Mouse (Mus musculus): ENCODE measurements around the gene Fxyd3. TPM values are rescaled to one million over a fixed set of nuclear protein-coding genes. Genes with fewer than 3 reads are reported as not detected.
A peak's percentile ranks its signal among the peaks of the same experiment; 100 is the strongest.

The Fxyd3 gene
- polyA plus RNA-seq, 1 experiment from 2014 or later = 2.0 TPM

DNA sequence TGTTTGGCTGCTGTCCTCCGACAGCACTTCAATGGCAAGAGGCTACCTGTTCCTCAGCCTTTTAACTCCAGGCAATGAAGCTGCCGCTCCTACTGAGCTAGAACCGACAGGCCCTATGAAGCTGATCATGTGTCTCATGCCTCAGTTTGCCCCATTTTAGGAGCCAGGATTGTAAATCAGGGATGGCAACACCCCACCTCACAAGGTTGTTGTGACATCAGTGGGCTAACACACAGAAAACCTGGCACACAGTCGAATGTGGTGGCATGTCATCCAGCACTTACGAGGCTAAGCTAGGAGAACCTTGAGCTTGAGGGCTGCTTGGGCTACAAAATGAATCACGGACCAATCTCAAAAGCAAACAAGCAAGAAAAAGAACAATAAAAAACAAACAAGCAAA is 18.3 kb downstream of the Fxyd3 start:
- 79% methylated on average over 6 of the region's 6 CpGs for WGBS

DNA sequence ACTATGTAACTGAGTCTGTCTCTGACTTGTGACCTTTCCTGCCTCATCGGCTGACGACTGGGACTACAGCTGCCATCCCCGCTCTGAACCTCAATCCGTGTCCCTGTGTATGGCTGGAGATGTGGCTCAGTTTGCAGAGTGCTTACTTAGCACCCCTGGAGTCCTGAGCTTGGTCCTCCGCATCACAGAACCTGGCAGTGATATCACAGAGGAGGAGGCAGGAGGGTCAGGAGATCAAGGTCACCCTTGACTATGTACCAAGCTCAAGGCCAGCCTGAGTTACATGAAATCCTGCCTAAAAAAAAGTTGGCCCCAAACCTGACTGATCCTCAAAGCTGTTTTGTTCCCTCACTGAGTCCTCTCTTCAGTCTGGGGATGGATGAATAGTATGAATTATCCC is 18.8 kb downstream of the Fxyd3 start:
- Histone ChIP-seq H3K4me3 (no peak overlapping the region), H3K9me3 (no peaks in the 10 kb centered on the region), H3K4me1 (peaks cover 39% of the 10 kb centered on the region), H3K27ac (0 out of 2 replicates have a peak overlapping the region, but pooled peaks have one; percentile 0), H3K36me3 (no peaks in the 10 kb centered on the region), H3K27me3 (ENCODE audit: insufficient read depth, poor library complexity, severe bottlenecking) (peaks cover 20% of the 10 kb centered on the region)
- 74% methylated on average over 5 of the region's 5 CpGs for WGBS
- DNase-seq (ENCODE audit: low spot score) = no peak

More for the DNA sequence above, 18.3 kb downstream of the Fxyd3 start:
- Histone ChIP-seq H3K9me3 (no peaks in the 10 kb centered on the region), H3K27me3 (ENCODE audit: insufficient read depth, poor library complexity, severe bottlenecking) (peaks cover 16% of the 10 kb centered on the region), H3K36me3 (no peaks in the 10 kb centered on the region), H3K4me3 (no peak overlapping the region), H3K4me1 (peaks cover 34% of the 10 kb centered on the region), H3K27ac (no peak overlapping the region)
- DNase-seq (ENCODE audit: low spot score) = no peak

DNA sequence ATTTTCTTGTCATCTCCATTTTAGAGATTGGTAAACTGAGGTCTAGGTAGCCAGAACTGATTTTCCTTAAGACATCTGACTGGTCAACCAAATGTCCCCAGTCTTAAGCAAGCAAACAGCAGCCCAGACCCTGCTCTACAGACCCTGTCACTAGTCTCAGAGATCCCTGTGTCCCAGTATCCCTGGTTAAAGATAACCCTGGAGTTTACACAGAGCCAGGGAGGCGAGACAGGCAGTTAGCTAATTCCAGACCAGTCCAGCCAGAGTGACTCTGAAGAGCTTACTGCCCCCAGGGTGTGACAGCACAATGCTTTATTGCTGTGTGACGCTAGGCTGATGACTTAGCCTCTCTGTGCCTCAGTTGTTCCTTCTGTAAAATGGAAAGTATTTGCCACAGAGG is 19.4 kb downstream of the Fxyd3 start, which contains the start of gene Fxyd1:
Gene Fxyd1, minus strand, starts transcription at position 129 of the 400 bp plus-strand sequence.
- Histone ChIP-seq H3K9me3 (no peaks in the 10 kb centered on the region), H3K36me3 (no peaks in the 10 kb centered on the region), H3K4me1 (peaks cover 46% of the 10 kb centered on the region), H3K27ac (peak within 1 kb of the TSS; percentile 90), H3K27me3 (ENCODE audit: insufficient read depth, poor library complexity, severe bottlenecking) (peaks cover 27% of the 10 kb centered on the region), H3K4me3 (no peak within 1 kb of the TSS)
- no peak for DNase-seq (ENCODE audit: low spot score)
- 66% methylated on average over 2 of the region's 2 CpGs for WGBS

DNA sequence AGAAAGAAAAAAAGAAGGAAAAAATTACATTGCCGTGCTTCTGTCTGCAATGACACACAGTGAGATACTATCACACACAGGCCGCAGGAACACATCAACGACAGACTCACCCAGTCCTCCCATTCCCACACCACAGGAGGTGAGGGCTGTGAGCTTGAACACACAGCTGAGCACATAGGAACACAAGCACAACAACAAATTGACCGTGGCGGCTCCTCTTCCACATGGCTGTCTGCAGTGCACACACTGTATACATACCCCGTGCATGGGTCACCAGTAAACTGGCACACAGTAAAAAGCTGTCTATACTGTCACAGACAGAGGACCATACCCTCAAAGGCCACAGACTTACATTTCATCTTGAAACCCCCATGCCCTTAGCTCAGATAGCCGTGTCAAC is 20.1 kb downstream of the Fxyd3 start:
- DNase-seq (ENCODE audit: low spot score) = no peak
- Histone ChIP-seq H3K27me3 (ENCODE audit: insufficient read depth, poor library complexity, severe bottlenecking) (peaks cover 33% of the 10 kb centered on the region), H3K36me3 (no peaks in the 10 kb centered on the region), H3K27ac (peak overlapping the region; percentile 90; the same call in 1 of the 2 replicates), H3K4me1 (peaks cover 52% of the 10 kb centered on the region), H3K9me3 (no peaks in the 10 kb centered on the region), H3K4me3 (no peak overlapping the region)
- WGBS = 76% methylated on average over 7 of the region's 7 CpGs

DNA sequence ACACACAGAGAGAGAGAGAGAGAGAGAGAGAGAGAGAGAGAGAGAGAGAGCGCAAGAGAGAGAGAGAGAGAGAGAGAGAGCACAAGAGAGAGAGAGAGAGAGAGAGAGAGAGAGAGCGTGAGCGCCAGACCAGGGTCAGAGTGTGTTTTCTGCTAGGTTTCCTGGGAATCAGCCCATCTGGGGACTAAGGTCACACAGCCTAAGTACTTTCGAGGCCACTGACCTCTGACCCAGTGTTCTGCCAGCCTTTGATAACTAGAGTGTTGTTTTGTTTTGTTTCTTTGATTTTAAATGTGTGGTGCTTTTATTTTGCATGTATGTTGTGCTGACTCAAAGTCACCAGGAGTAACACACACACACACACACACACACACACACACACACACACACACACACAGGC is 20.6 kb downstream of the Fxyd3 start:
- no peak for DNase-seq (ENCODE audit: low spot score)
- H3K4me3 ChIP-seq = peak overlapping the region; percentile 52; the same call in 1 of the 2 replicates
- H3K36me3 ChIP-seq = no peaks in the 10 kb centered on the region
- WGBS = 31% methylated on average over 1 of the region's 4 CpGs
- no peaks in the 10 kb centered on the region for H3K9me3 ChIP-seq
- peaks cover 39% of the 10 kb centered on the region for H3K27me3 ChIP-seq (ENCODE audit: insufficient read depth, poor library complexity, severe bottlenecking)
- H3K4me1 ChIP-seq = peaks cover 58% of the 10 kb centered on the region
- peak overlapping the region; percentile 90 for H3K27ac ChIP-seq

DNA sequence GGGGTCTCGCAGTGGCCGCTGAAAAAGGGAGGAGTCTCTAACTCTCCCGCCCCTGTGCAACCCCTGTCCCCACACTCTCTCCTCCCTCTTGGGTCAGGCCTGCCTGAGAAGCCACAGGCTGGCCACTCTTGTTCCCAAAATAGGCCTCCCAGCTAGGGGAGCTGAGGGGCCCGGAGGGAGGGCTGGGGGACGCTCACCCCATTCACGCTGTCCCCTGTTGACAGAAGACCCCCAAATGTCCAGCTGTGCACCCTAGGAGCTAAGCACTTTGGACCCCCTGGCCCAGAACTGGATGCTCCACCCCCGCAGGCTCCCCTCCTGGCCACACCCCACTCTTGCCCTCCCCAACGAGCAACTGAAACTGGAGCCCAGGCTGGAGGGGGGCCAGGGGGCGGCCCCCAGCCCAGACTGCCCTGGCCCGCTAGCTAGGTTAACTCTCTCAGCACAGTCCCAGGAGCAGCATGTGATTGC is 21.1 kb downstream of the Fxyd3 start:
- peaks cover 61% of the 10 kb centered on the region for H3K4me1 ChIP-seq
- DNase-seq (ENCODE audit: low spot score) = peak; percentile 89
- no peaks in the 10 kb centered on the region for H3K36me3 ChIP-seq
- peak overlapping the region; percentile 90 for H3K27ac ChIP-seq
- H3K27me3 ChIP-seq (ENCODE audit: insufficient read depth, poor library complexity, severe bottlenecking) = peaks cover 44% of the 10 kb centered on the region
- no peaks in the 10 kb centered on the region for H3K9me3 ChIP-seq
- WGBS = 9% methylated on average over 10 of the region's 10 CpGs
- peak overlapping the region; percentile 52 for H3K4me3 ChIP-seq

DNA sequence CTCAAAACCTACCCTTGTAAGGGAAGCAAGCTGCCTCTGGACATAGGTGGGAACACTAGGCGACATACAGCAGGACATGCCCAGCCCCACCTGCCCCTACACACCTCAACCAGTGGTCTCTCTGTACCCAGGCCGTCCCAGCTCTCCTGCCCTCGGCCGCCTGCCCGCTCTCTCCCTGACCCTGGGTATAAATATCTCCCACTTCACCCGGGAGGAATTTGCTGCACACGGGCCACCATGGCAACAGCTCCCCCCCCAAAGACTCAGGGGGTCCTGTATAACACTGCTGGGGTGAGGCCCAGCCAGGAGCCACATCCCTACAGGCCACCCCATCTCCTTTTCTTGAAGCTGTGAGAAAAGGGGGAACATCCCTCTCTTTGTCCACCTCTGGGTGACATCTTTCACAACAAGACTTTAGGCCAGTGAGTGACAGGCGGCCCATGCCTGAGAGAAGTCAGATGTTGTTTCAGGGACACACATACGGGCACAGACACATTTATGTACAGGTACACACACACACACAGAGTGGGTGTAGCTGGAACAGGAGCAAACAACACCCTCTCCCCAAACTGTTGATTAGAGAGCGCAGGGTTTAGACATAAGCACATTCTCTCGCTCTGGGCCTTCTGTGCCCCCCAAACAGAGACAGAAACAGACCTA is 21.7 kb downstream of the Fxyd3 start:
- peaks cover 50% of the 10 kb centered on the region for H3K27me3 ChIP-seq (ENCODE audit: insufficient read depth, poor library complexity, severe bottlenecking)
- H3K36me3 ChIP-seq = no peaks in the 10 kb centered on the region
- H3K4me3 ChIP-seq = peak overlapping the region; percentile 52
- H3K9me3 ChIP-seq = no peaks in the 10 kb centered on the region
- WGBS = 36% methylated on average over 11 of the region's 11 CpGs
- peaks cover 67% of the 10 kb centered on the region for H3K4me1 ChIP-seq
- peak overlapping the region; percentile 90 for H3K27ac ChIP-seq
- DNase-seq (ENCODE audit: low spot score) = no peak

DNA sequence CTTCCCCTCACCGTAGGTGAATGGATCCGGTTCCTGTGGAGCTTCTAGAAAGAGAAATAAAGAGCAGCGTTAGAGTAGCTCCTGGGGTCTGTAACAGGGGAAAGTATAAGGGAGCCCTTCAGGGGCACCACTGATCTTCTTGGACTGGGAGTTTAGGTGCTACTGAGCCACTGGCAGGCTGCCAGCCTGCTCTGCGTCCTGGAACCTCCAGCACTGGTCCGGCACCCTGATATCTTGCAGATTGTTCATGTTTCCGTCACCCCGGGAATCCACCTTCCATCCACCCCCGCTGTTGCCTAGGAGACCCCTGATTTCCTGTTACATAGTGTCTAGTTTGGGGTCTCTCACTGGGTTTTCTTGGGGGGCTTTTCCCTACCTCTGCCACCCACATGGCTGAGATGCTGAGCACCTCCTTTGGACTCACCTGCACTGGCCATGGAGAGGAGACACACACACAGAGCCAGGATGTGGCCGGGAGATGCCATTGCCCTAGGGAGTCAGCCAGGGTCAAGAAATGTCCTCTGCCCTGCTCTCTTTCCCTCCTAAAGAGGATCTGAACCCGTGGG is 22.5 kb downstream of the Fxyd3 start:
- WGBS = 23% methylated on average over 10 of the region's 10 CpGs
- Histone ChIP-seq H3K4me1 (peaks cover 63% of the 10 kb centered on the region), H3K9me3 (no peaks in the 10 kb centered on the region), H3K36me3 (no peaks in the 10 kb centered on the region), H3K27me3 (ENCODE audit: insufficient read depth, poor library complexity, severe bottlenecking) (peaks cover 58% of the 10 kb centered on the region), H3K4me3 (peak overlapping the region; percentile 52), H3K27ac (peak overlapping the region; percentile 90)
- no peak for DNase-seq (ENCODE audit: low spot score)

DNA sequence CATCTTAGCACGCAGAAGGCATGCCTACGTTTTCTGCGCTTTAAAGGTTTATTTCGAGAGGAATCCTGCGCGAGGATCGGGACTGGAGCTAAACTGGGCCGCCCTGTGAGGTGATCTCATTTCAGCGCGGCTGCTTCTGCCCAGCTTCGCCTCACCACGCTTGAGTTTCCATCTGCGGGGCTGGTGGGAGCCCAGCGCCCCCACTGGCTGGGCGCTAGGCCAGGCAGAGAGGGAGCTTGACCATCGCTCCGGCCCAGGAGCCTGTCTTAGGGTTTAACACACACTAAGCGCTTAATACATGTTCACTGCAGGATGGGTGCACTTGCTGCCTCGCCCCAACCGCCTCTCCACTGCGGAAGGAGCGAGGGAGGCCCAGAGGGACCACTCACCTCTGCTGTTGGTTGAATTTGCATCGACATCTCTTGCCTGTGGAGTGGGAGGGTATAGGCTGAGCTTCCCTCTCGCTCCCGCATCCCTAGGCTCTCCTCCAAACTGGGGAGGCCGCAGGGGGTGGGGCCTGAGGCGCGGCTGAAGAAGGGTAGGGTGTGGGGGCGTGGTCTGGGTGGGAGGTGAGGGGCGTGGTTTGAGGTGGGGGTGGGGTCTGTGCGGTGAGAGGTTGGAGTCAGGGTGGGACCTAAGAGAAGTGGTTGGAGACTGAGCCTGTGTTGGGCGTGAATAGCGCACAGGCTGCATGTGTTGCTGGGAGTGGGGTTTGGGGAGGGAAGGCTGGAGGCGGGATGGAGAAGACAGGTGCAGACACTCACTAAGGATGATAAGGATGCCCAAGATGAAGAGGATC is 23.7 kb downstream of the Fxyd3 start:
- Histone ChIP-seq H3K9me3 (no peaks in the 10 kb centered on the region), H3K36me3 (no peaks in the 10 kb centered on the region), H3K4me1 (peaks cover 63% of the 10 kb centered on the region), H3K27me3 (ENCODE audit: insufficient read depth, poor library complexity, severe bottlenecking) (peaks cover 69% of the 10 kb centered on the region), H3K4me3 (peak overlapping the region; percentile 52), H3K27ac (peak overlapping the region; percentile 90)
- WGBS = under 1% methylated on average over 34 of the region's 34 CpGs
- peak; percentile 80 for DNase-seq (ENCODE audit: low spot score)

DNA sequence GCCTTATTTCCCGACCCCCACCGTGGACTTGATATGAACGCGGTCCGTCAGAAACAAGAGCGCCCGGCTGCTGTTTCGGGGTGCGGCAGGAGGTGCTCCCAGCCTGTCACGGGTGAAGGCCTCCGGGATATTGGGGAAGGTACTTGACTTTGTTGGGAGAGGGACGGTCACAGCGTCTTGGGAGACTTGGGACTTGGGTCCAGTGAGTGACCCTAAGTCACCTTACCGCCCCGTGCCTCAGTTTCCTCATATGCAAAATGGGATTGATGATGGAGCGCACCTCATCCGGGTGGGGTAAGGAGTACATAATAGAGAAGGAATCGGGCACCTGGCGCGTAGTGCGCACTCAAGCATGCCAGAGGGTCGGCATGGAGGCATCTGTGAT is 24.3 kb downstream of the Fxyd3 start:
- H3K4me3 ChIP-seq = peak overlapping the region; percentile 52
- no peak for DNase-seq (ENCODE audit: low spot score)
- H3K27ac ChIP-seq = peak overlapping the region; percentile 90; the same call in 1 of the 2 replicates
- H3K9me3 ChIP-seq = no peaks in the 10 kb centered on the region
- H3K27me3 ChIP-seq (ENCODE audit: insufficient read depth, poor library complexity, severe bottlenecking) = peaks cover 75% of the 10 kb centered on the region
- H3K36me3 ChIP-seq = no peaks in the 10 kb centered on the region
- peaks cover 63% of the 10 kb centered on the region for H3K4me1 ChIP-seq
- WGBS = 3% methylated on average over 22 of the region's 22 CpGs

DNA sequence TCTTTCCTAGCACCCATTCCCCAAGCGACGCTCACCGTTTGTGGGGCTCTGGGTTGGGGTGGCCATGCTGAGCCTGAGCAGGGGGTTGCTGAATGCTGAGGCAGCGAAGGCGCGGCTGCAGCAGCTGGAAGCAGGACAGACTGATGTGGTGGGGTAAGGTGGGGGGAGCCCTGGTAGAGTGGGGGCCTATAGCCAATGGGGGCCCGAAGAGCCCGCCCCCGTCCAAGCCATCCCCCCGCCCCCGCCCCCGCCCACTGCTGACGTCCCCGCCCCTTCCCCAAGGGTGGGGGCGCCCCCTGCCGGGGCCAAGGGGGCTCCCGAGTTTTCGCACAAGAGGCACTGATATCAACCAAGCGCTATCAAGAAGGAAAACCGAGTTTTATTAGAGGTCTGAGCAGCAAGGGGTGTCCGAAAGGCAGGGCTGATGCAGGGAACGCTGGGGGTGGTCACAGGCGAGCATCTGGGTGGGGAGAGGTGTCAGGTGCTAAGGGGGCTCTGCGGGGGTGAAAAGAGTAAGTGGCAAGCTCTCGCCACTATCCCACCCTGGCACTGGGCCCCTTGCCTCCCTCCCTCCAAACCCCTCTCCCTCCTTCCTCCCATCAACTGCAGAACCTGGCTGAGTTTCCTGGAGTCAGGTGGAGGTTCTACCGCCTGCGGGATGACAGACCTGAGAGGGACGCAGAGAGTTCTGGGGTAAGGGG is 25.0 kb downstream of the Fxyd3 start, which contains the start of gene Fxyd7:
Gene Fxyd7, minus strand, starts transcription at position 147 of the 701 bp plus-strand sequence.
- WGBS = 4% methylated on average over 28 of the region's 28 CpGs
- H3K9me3 ChIP-seq = no peaks in the 10 kb centered on the region
- H3K4me1 ChIP-seq = peaks cover 63% of the 10 kb centered on the region
- H3K4me3 ChIP-seq = peak within 1 kb of the TSS; percentile 52
- peaks cover 81% of the 10 kb centered on the region for H3K27me3 ChIP-seq (ENCODE audit: insufficient read depth, poor library complexity, severe bottlenecking)
- no peaks in the 10 kb centered on the region for H3K36me3 ChIP-seq
- H3K27ac ChIP-seq = no peak within 1 kb of the TSS; the same call in 1 of the 2 replicates
- no peak for DNase-seq (ENCODE audit: low spot score)

DNA sequence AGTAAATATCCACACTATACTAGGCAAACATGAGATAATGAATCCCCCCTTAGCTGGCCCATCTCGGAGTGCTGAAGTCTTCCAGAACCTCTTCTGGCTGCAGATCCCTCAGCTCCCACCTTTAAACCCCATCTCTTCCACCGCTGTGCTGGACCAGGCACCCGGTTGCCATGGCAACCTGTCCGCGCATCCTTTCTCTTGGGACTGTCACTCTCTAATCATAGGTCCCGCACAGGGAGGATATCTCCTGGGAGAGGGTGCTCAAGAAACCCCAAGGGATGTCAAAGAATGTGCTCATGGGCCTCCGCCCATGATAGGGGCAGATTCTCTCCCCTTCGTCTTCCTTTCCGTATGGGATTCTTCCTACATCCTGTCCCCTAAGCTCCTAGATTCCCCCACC is 25.6 kb downstream of the Fxyd3 start:
- no peak for DNase-seq (ENCODE audit: low spot score)
- Histone ChIP-seq H3K27ac (no peak overlapping the region), H3K4me1 (peaks cover 61% of the 10 kb centered on the region), H3K4me3 (peak overlapping the region; percentile 52), H3K27me3 (ENCODE audit: insufficient read depth, poor library complexity, severe bottlenecking) (peaks cover 81% of the 10 kb centered on the region), H3K9me3 (no peaks in the 10 kb centered on the region), H3K36me3 (no peaks in the 10 kb centered on the region)
- whole genome bisulfite sequencing = 4% methylated on average over 9 of the region's 9 CpGs

Data from heart, embryonic 10.5 days (tissue).